Mouse (Mus musculus): ENCODE results near the gene Gk5.
"Not testable (repeated sequence)": the region's sequence is repeated elsewhere in the genome, so short reads cannot be mapped to it uniquely, and the experiment has no call there.

Gene Gk5

GRCm38 (mm10) chr9:96118861-96119772 is at the start of gene Gk5:
TSS of gene Gk5 (plus strand) at chr9:96119362.
- DNase-seq (ENCODE audit: low read depth, low spot score): peak; percentile 97

- DNase-seq (ENCODE audit: low read depth, low spot score): no peak
These were observed 40.3 kb upstream of the Gk5 start for GRCm38 (mm10) chr9:96078752-96079315.

GRCm38 (mm10) chr9:96085293-96085692 is 33.9 kb upstream of the Gk5 start:
- no peak for DNase-seq (ENCODE audit: low read depth, low spot score)

- DNase-seq (ENCODE audit: low read depth, low spot score): no peak
These were observed 31.5 kb upstream of the Gk5 start for GRCm38 (mm10) chr9:96087671-96088070.

GRCm38 (mm10) chr9:96088456-96088855 is 30.7 kb upstream of the Gk5 start:
- peak; percentile 30 for DNase-seq (ENCODE audit: low read depth, low spot score)

- DNase-seq (ENCODE audit: low read depth, low spot score): not testable (repeated sequence)
These were observed 26.5 kb upstream of the Gk5 start for GRCm38 (mm10) chr9:96092637-96093036.

GRCm38 (mm10) chr9:96093221-96093620 is 25.9 kb upstream of the Gk5 start:
- DNase-seq (ENCODE audit: low read depth, low spot score): peak; percentile 68

- DNase-seq (ENCODE audit: low read depth, low spot score): no peak
These were observed 24.8 kb upstream of the Gk5 start for GRCm38 (mm10) chr9:96094341-96094740.

- DNase-seq (ENCODE audit: low read depth, low spot score): no peak
These were observed 24.0 kb upstream of the Gk5 start for GRCm38 (mm10) chr9:96095192-96095591.

- DNase-seq (ENCODE audit: low read depth, low spot score): no peak
These were observed 16.3 kb upstream of the Gk5 start for GRCm38 (mm10) chr9:96102846-96103245.

- no peak for DNase-seq (ENCODE audit: low read depth, low spot score)
These were observed 6.2 kb upstream of the Gk5 start for GRCm38 (mm10) chr9:96112879-96113361.

GRCm38 (mm10) chr9:96116801-96117200 is 2.4 kb upstream of the Gk5 start:
- DNase-seq (ENCODE audit: low read depth, low spot score): no peak

- peak; percentile 70 for DNase-seq (ENCODE audit: low read depth, low spot score)
These were observed 946 bp upstream of the Gk5 start for GRCm38 (mm10) chr9:96118216-96118615.

GRCm38 (mm10) chr9:96127972-96128371 is 8.8 kb downstream of the Gk5 start:
- DNase-seq (ENCODE audit: low read depth, low spot score): no peak

GRCm38 (mm10) chr9:96132956-96133603 is 13.9 kb downstream of the Gk5 start:
- no peak for DNase-seq (ENCODE audit: low read depth, low spot score)

- DNase-seq (ENCODE audit: low read depth, low spot score): no peak
These were observed 15.3 kb downstream of the Gk5 start for GRCm38 (mm10) chr9:96134470-96134869.

GRCm38 (mm10) chr9:96134916-96135315 is 15.8 kb downstream of the Gk5 start:
- DNase-seq (ENCODE audit: low read depth, low spot score): no peak

GRCm38 (mm10) chr9:96135461-96135860 is 16.3 kb downstream of the Gk5 start:
- DNase-seq (ENCODE audit: low read depth, low spot score): no peak

GRCm38 (mm10) chr9:96138958-96139357 is 19.8 kb downstream of the Gk5 start:
- DNase-seq (ENCODE audit: low read depth, low spot score): no peak

- no peak for DNase-seq (ENCODE audit: low read depth, low spot score)
These were observed 20.7 kb downstream of the Gk5 start for GRCm38 (mm10) chr9:96139876-96140275.

GRCm38 (mm10) chr9:96140931-96141330 is 21.8 kb downstream of the Gk5 start:
- no peak for DNase-seq (ENCODE audit: low read depth, low spot score)

GRCm38 (mm10) chr9:96142499-96142898 is 23.3 kb downstream of the Gk5 start:
- peak; percentile 10 for DNase-seq (ENCODE audit: low read depth, low spot score)
